Mouse (Mus musculus) adrenal gland, adult (tissue): Measurements from ENCODE around the gene Fga.

ENCODE experiments used
- DNase-seq, 2 experiments: peaks; one replicate each; pipeline ENCODE4 v3.0.0; 2022 to 2023; ENCODE audit warnings: low spot score in 1 of 2; ENCODE audit not compliant: inconsistent age in 2 of 2

Gene Fga

GRCm38 (mm10) chr3:83027546-83028251 lies 1.8 kb downstream of the Fga start:
- no peak for DNase-seq

- no peak for DNase-seq
Measured at GRCm38 (mm10) chr3:83030331-83030730, 4.5 kb downstream of the Fga start.

GRCm38 (mm10) chr3:83032746-83033308 lies 7.0 kb downstream of the Fga start:
- no peak for DNase-seq

- no peak for DNase-seq
Measured at GRCm38 (mm10) chr3:83033801-83034200, 7.9 kb downstream of the Fga start.

- DNase-seq = no peak
Measured at GRCm38 (mm10) chr3:83038865-83039264, 13.0 kb downstream of the Fga start.

- no peak for DNase-seq
Measured at GRCm38 (mm10) chr3:83039666-83040065, 13.8 kb downstream of the Fga start.

GRCm38 (mm10) chr3:83042451-83042850 lies 16.6 kb downstream of the Fga start:
- DNase-seq = no peak

GRCm38 (mm10) chr3:83046649-83047048 lies 20.8 kb downstream of the Fga start:
- no peak for DNase-seq

GRCm38 (mm10) chr3:83049680-83050079 lies 23.8 kb downstream of the Fga start, which contains the start of gene Fgb:
TSS of gene Fgb (minus strand) at chr3:83049863.
- DNase-seq = no peak

- no peak for DNase-seq
Measured at GRCm38 (mm10) chr3:83050661-83051060, 24.8 kb downstream of the Fga start.

GRCm38 (mm10) chr3:83052102-83052501 lies 26.2 kb downstream of the Fga start:
- DNase-seq = no peak

- DNase-seq = peak in 1 of 2 experiments; percentile 24
Measured at GRCm38 (mm10) chr3:83053126-83053525, 27.2 kb downstream of the Fga start.

GRCm38 (mm10) chr3:83053758-83054157 lies 27.9 kb downstream of the Fga start:
- DNase-seq = peak; percentile 14 to 74

- no peak for DNase-seq
Measured at GRCm38 (mm10) chr3:83054759-83055158, 28.9 kb downstream of the Fga start.

GRCm38 (mm10) chr3:83055281-83056038 lies 29.6 kb downstream of the Fga start, which contains the start of gene Plrg1:
TSS of gene Plrg1 (plus strand) at chr3:83055522.
- DNase-seq = peak; percentile 99 to 100

GRCm38 (mm10) chr3:83057046-83057445 lies 31.2 kb downstream of the Fga start:
- DNase-seq = no peak

GRCm38 (mm10) chr3:83067920-83068319 lies 42.0 kb downstream of the Fga start:
- DNase-seq = no peak

- no peak for DNase-seq
Measured at GRCm38 (mm10) chr3:83068869-83069268, 43.0 kb downstream of the Fga start.

GRCm38 (mm10) chr3:83070231-83070630 lies 44.4 kb downstream of the Fga start:
- DNase-seq = no peak

- DNase-seq = no peak
Measured at GRCm38 (mm10) chr3:83076563-83076962, 50.7 kb downstream of the Fga start.

GRCm38 (mm10) chr3:83080567-83081055 lies 54.7 kb downstream of the Fga start:
- peak; percentile 51 to 89 for DNase-seq
